Mouse (Mus musculus): Measurements from ENCODE around the gene Glis3.

DNA sequence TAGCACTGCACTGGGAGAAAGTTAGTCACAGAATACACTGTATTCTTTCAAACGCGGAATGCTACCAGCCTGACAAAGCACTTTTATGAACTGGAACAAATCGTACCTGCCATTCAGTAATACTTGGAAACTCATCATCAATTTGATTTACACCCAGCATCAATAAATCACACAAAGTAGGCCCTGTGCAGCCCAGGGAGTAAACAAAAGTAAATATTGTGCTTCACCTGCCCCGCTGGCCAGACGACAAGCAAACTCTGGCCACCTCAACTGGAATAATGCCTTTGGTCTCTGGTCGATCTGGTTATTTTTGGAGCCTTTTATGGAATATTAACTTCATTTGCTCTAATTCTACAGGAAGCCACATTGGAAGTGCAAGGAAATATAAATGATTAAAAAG is 23.0 kb downstream of the Glis3 start:
- TF ChIP-seq CTCF (IDR thresholded peaks at IDR 0.05; ENCODE audit: control insufficient read depth, insufficient read depth, insufficient replicate concordance, low read depth, low read length) (no peak), POLR2A (IDR thresholded peaks at IDR 0.05; ENCODE audit: control insufficient read depth, low read depth, low read length) (no peak)
